Mouse (Mus musculus): ENCODE data around the gene Ift80.
A peak's percentile ranks its signal among the peaks of the same experiment; 100 is the strongest.
"Not testable (repeated sequence)": the region's sequence is repeated elsewhere in the genome, so short reads cannot be mapped to it uniquely, and the experiment has no call there.

Gene Ift80

GRCm38 (mm10) chr3:68934259-68934658, 70.1 kb downstream of the Ift80 start:
- DNase-seq = no peak

GRCm38 (mm10) chr3:68928619-68929018, 75.8 kb downstream of the Ift80 start:
- DNase-seq = no peak

- no peak for DNase-seq
These were observed 96.9 kb downstream of the Ift80 start for GRCm38 (mm10) chr3:68907509-68907908.

- no peak for DNase-seq
These were observed 99.2 kb downstream of the Ift80 start for GRCm38 (mm10) chr3:68904902-68905778.

- not testable (repeated sequence) for DNase-seq
These were observed 101.7 kb downstream of the Ift80 start for GRCm38 (mm10) chr3:68902636-68903035.

- no peak for DNase-seq
These were observed 107.2 kb downstream of the Ift80 start for GRCm38 (mm10) chr3:68897154-68897553.

GRCm38 (mm10) chr3:68895426-68895825, 108.9 kb downstream of the Ift80 start:
- DNase-seq = no peak

- no peak for DNase-seq
These were observed 117.5 kb downstream of the Ift80 start for GRCm38 (mm10) chr3:68886845-68887244.

- no peak for DNase-seq
These were observed 130.3 kb downstream of the Ift80 start for GRCm38 (mm10) chr3:68874079-68874478.

- peak; percentile 14 for DNase-seq
These were observed 133.8 kb downstream of the Ift80 start for GRCm38 (mm10) chr3:68870568-68870950.

- DNase-seq = peak; percentile 66
These were observed 134.4 kb downstream of the Ift80 start for GRCm38 (mm10) chr3:68869691-68870567.

GRCm38 (mm10) chr3:68869211-68869690, 135.1 kb downstream of the Ift80 start, which contains the start of gene 1110032F04Rik:
TSS of gene 1110032F04Rik (plus strand) at chr3:68869586.
- peak; percentile 57 for DNase-seq

- no peak for DNase-seq
These were observed 152.0 kb downstream of the Ift80 start for GRCm38 (mm10) chr3:68852414-68852813.

- no peak for DNase-seq
These were observed 156.0 kb downstream of the Ift80 start for GRCm38 (mm10) chr3:68848323-68848722.

- no peak for DNase-seq
These were observed 160.3 kb downstream of the Ift80 start for GRCm38 (mm10) chr3:68844025-68844424.
